Mouse (Mus musculus) heart, adult 10 weeks (tissue): ENCODE results near the gene Zfp956. TPM values are rescaled to one million over a fixed set of nuclear protein-coding genes. Genes with fewer than 3 reads are reported as not detected.

Source experiments
- polyA plus RNA-seq: library from polyadenylated mRNA; stranded (reverse); fragments of 350-450 nt; fragmentation: Illumina TruSeq; extraction: RNeasy Lipid Tissue Mini Kit (QIAGEN cat#74804); gene quantifications from one replicate; pipeline ENCODE4 v1.2.3, GENCODE M21; 2014; ENCODE audit warnings: low read depth, low replicate concordance

The Zfp956 gene
- polyA plus RNA-seq, result 1.8 TPM

GRCm38 (mm10) chr6:47953191-47953726 is at the start of gene Zfp956:
Gene Zfp956 (plus strand): TSS chr6:47953390.

GRCm38 (mm10) chr6:47920447-47921340 is 32.5 kb upstream of the Zfp956 start, which contains the start of gene Zfp212:
Gene Zfp212 (plus strand): TSS chr6:47920476.

Other genes starting within 250 kb of the Zfp956 start
- gene Pdia4, start 140.0 kb upstream of the Zfp956 start, polyA plus RNA-seq, result 27.9 TPM
- gene Zfp786, start 122.5 kb upstream of the Zfp956 start, polyA plus RNA-seq, result 0.73 TPM
- 5.3 TPM for gene Zfp398, start 117.7 kb upstream of the Zfp956 start, polyA plus RNA-seq
- 2.6 TPM for gene Zfp282, start 76.2 kb upstream of the Zfp956 start, polyA plus RNA-seq
- 6.6 TPM for gene Zfp212, start 32.9 kb upstream of the Zfp956 start, polyA plus RNA-seq
- 9.2 TPM for gene Zfp777, start 95.5 kb downstream of the Zfp956 start, polyA plus RNA-seq
- 7.7 TPM for gene Zfp746, start 133.2 kb downstream of the Zfp956 start, polyA plus RNA-seq